Mouse (Mus musculus): ENCODE measurements around the gene Rnf41. TPM values are rescaled to one million over a fixed set of nuclear protein-coding genes. Genes with fewer than 3 reads are reported as not detected.

Rnf41 gene
- polyA plus RNA-seq, 1 experiment from 2014 or later: 24.6 TPM

GRCm38 (mm10) chr10:128377222-128377939, 34.1 kb upstream of the Rnf41 start:
- Histone ChIP-seq H3K27ac (replicated peaks in 1 of 2; ENCODE audit: control insufficient read depth in 1 of 2, insufficient read depth in 1 of 2, low read depth in 2 of 2, low read length in 2 of 2) (peak overlapping the region; percentile 40 to 93; a peak in 3 of 4 replicates), H3K9me3 (ENCODE audit: control insufficient read depth, low read length) (no peaks in the 10 kb centered on the region), H3K9ac (ENCODE audit: low read length) (peak overlapping the region; percentile 95), H3K4me1 (ENCODE audit: control insufficient read depth in 2 of 2, insufficient read depth in 2 of 2, low read length in 2 of 2) (peaks cover 10 to 20% of the 10 kb centered on the region in 2 experiments), H3K4me3 (ENCODE audit: control insufficient read depth in 1 of 2, insufficient read depth in 1 of 2, low read depth in 1 of 2, low read length in 2 of 2) (peak overlapping the region; percentile 58 to 84), H3K4me2 (ENCODE audit: low read length) (peak overlapping the region; percentile 90), H3K36me3 (ENCODE audit: control insufficient read depth, insufficient read depth, low read length) (peaks cover 40% of the 10 kb centered on the region), H3K27me3 (ENCODE audit: control insufficient read depth, insufficient read depth, low read length) (no peaks in the 10 kb centered on the region)
- under 1% methylated on average over 36 of the region's 47 CpGs for WGBS
- peak; percentile 46 for ATAC-seq (ENCODE audit: insufficient number of reproducible peaks, insufficient read depth, low FRiP score, low read depth)

- Histone ChIP-seq H3K27ac (replicated peaks in 1 of 2; ENCODE audit: control insufficient read depth in 1 of 2, insufficient read depth in 1 of 2, low read depth in 2 of 2, low read length in 2 of 2) (peak overlapping the region in 1 of 2 experiments; percentile 93; a peak in 2 of 4 replicates), H3K4me3 (ENCODE audit: control insufficient read depth in 1 of 2, insufficient read depth in 1 of 2, low read depth in 1 of 2, low read length in 2 of 2) (peak overlapping the region; percentile 58 to 84), H3K9ac (ENCODE audit: low read length) (peak overlapping the region; percentile 95), H3K4me2 (ENCODE audit: low read length) (peak overlapping the region; percentile 90), H3K4me1 (ENCODE audit: control insufficient read depth in 2 of 2, insufficient read depth in 2 of 2, low read length in 2 of 2) (peaks cover 9 to 19% of the 10 kb centered on the region in 2 experiments), H3K36me3 (ENCODE audit: control insufficient read depth, insufficient read depth, low read length) (peaks cover 46% of the 10 kb centered on the region), H3K9me3 (ENCODE audit: control insufficient read depth, low read length) (no peaks in the 10 kb centered on the region), H3K27me3 (ENCODE audit: control insufficient read depth, insufficient read depth, low read length) (no peaks in the 10 kb centered on the region)
- 63% methylated on average over 14 of the region's 14 CpGs for WGBS
- ATAC-seq (ENCODE audit: insufficient number of reproducible peaks, insufficient read depth, low FRiP score, low read depth): no peak
Observed at GRCm38 (mm10) chr10:128377940-128378448, 33.5 kb upstream of the Rnf41 start.

- Histone ChIP-seq H3K27me3 (ENCODE audit: control insufficient read depth, insufficient read depth, low read length) (no peaks in the 10 kb centered on the region), H3K9me3 (ENCODE audit: control insufficient read depth, low read length) (no peaks in the 10 kb centered on the region), H3K27ac (replicated peaks in 1 of 2; ENCODE audit: control insufficient read depth in 1 of 2, insufficient read depth in 1 of 2, low read depth in 2 of 2, low read length in 2 of 2) (no peak overlapping the region), H3K4me3 (ENCODE audit: control insufficient read depth in 1 of 2, insufficient read depth in 1 of 2, low read depth in 1 of 2, low read length in 2 of 2) (no peak overlapping the region), H3K4me1 (ENCODE audit: control insufficient read depth in 2 of 2, insufficient read depth in 2 of 2, low read length in 2 of 2) (peaks cover 8 to 14% of the 10 kb centered on the region in 2 experiments; a peak in 3 of 4 replicates), H3K36me3 (ENCODE audit: control insufficient read depth, insufficient read depth, low read length) (peaks cover 50% of the 10 kb centered on the region), H3K4me2 (ENCODE audit: low read length) (peak overlapping the region; percentile 90), H3K9ac (ENCODE audit: low read length) (peak overlapping the region; percentile 95; the same call in 1 of the 2 replicates)
- 69% methylated on average over 3 of the region's 3 CpGs for WGBS
- ATAC-seq (ENCODE audit: insufficient number of reproducible peaks, insufficient read depth, low FRiP score, low read depth): no peak
Observed at GRCm38 (mm10) chr10:128378462-128378861, 33.0 kb upstream of the Rnf41 start.

- Histone ChIP-seq H3K9ac (ENCODE audit: low read length) (no peak overlapping the region), H3K4me2 (ENCODE audit: low read length) (no peak overlapping the region), H3K27me3 (ENCODE audit: control insufficient read depth, insufficient read depth, low read length) (no peaks in the 10 kb centered on the region), H3K36me3 (ENCODE audit: control insufficient read depth, insufficient read depth, low read length) (peaks cover 58% of the 10 kb centered on the region), H3K27ac (replicated peaks in 1 of 2; ENCODE audit: control insufficient read depth in 1 of 2, insufficient read depth in 1 of 2, low read depth in 2 of 2, low read length in 2 of 2) (no peak overlapping the region), H3K9me3 (ENCODE audit: control insufficient read depth, low read length) (no peaks in the 10 kb centered on the region), H3K4me3 (ENCODE audit: control insufficient read depth in 1 of 2, insufficient read depth in 1 of 2, low read depth in 1 of 2, low read length in 2 of 2) (no peak overlapping the region), H3K4me1 (ENCODE audit: control insufficient read depth in 2 of 2, insufficient read depth in 2 of 2, low read length in 2 of 2) (peaks cover 8 to 14% of the 10 kb centered on the region in 2 experiments; a peak in 3 of 4 replicates)
- WGBS: 96% methylated on average over 7 of the region's 7 CpGs
- ATAC-seq (ENCODE audit: insufficient number of reproducible peaks, insufficient read depth, low FRiP score, low read depth): no peak
Observed at GRCm38 (mm10) chr10:128379260-128379659, 32.2 kb upstream of the Rnf41 start.

GRCm38 (mm10) chr10:128380565-128380964, 30.9 kb upstream of the Rnf41 start:
- H3K27ac ChIP-seq (replicated peaks in 1 of 2; ENCODE audit: control insufficient read depth in 1 of 2, insufficient read depth in 1 of 2, low read depth in 2 of 2, low read length in 2 of 2): no peak overlapping the region
- WGBS: 82% methylated on average over 5 of the region's 5 CpGs
- H3K9ac ChIP-seq (ENCODE audit: low read length): no peak overlapping the region
- ATAC-seq (ENCODE audit: insufficient number of reproducible peaks, insufficient read depth, low FRiP score, low read depth): no peak
- no peaks in the 10 kb centered on the region for H3K27me3 ChIP-seq (ENCODE audit: control insufficient read depth, insufficient read depth, low read length)
- H3K9me3 ChIP-seq (ENCODE audit: control insufficient read depth, low read length): no peaks in the 10 kb centered on the region
- no peak overlapping the region for H3K4me3 ChIP-seq (ENCODE audit: control insufficient read depth in 1 of 2, insufficient read depth in 1 of 2, low read depth in 1 of 2, low read length in 2 of 2)
- H3K4me2 ChIP-seq (ENCODE audit: low read length): no peak overlapping the region
- peaks cover 8 to 14% of the 10 kb centered on the region in 2 experiments; a peak in 3 of 4 replicates for H3K4me1 ChIP-seq (ENCODE audit: control insufficient read depth in 2 of 2, insufficient read depth in 2 of 2, low read length in 2 of 2)
- peaks cover 71% of the 10 kb centered on the region for H3K36me3 ChIP-seq (ENCODE audit: control insufficient read depth, insufficient read depth, low read length)

GRCm38 (mm10) chr10:128382482-128382881, 29.0 kb upstream of the Rnf41 start:
- H3K4me1 ChIP-seq (ENCODE audit: control insufficient read depth in 2 of 2, insufficient read depth in 2 of 2, low read length in 2 of 2): peaks cover 6 to 10% of the 10 kb centered on the region in 2 experiments; a peak in 3 of 4 replicates
- no peak overlapping the region for H3K4me3 ChIP-seq (ENCODE audit: control insufficient read depth in 1 of 2, insufficient read depth in 1 of 2, low read depth in 1 of 2, low read length in 2 of 2)
- no peaks in the 10 kb centered on the region for H3K27me3 ChIP-seq (ENCODE audit: control insufficient read depth, insufficient read depth, low read length)
- ATAC-seq (ENCODE audit: insufficient number of reproducible peaks, insufficient read depth, low FRiP score, low read depth): no peak
- peaks cover 91% of the 10 kb centered on the region for H3K36me3 ChIP-seq (ENCODE audit: control insufficient read depth, insufficient read depth, low read length)
- H3K9ac ChIP-seq (ENCODE audit: low read length): no peak overlapping the region
- H3K4me2 ChIP-seq (ENCODE audit: low read length): no peak overlapping the region
- 91% methylated on average over 8 of the region's 8 CpGs for WGBS
- H3K9me3 ChIP-seq (ENCODE audit: control insufficient read depth, low read length): no peaks in the 10 kb centered on the region
- no peak overlapping the region for H3K27ac ChIP-seq (replicated peaks in 1 of 2; ENCODE audit: control insufficient read depth in 1 of 2, insufficient read depth in 1 of 2, low read depth in 2 of 2, low read length in 2 of 2)

- no peaks in the 10 kb centered on the region for H3K27me3 ChIP-seq (ENCODE audit: control insufficient read depth, insufficient read depth, low read length)
- H3K9me3 ChIP-seq (ENCODE audit: control insufficient read depth, low read length): no peaks in the 10 kb centered on the region
- no peak for ATAC-seq (ENCODE audit: insufficient number of reproducible peaks, insufficient read depth, low FRiP score, low read depth)
- no peak overlapping the region for H3K9ac ChIP-seq (ENCODE audit: low read length)
- WGBS: 91% methylated on average over 7 of the region's 7 CpGs
- peaks cover 99% of the 10 kb centered on the region for H3K36me3 ChIP-seq (ENCODE audit: control insufficient read depth, insufficient read depth, low read length)
- no peak overlapping the region for H3K27ac ChIP-seq (replicated peaks in 1 of 2; ENCODE audit: control insufficient read depth in 1 of 2, insufficient read depth in 1 of 2, low read depth in 2 of 2, low read length in 2 of 2)
- no peak overlapping the region for H3K4me3 ChIP-seq (ENCODE audit: control insufficient read depth in 1 of 2, insufficient read depth in 1 of 2, low read depth in 1 of 2, low read length in 2 of 2)
- no peak overlapping the region for H3K4me2 ChIP-seq (ENCODE audit: low read length)
- peaks cover 0 to 3% of the 10 kb centered on the region in 2 experiments; a peak in 2 of 4 replicates for H3K4me1 ChIP-seq (ENCODE audit: control insufficient read depth in 2 of 2, insufficient read depth in 2 of 2, low read length in 2 of 2)
Observed at GRCm38 (mm10) chr10:128385902-128386301, 25.6 kb upstream of the Rnf41 start.
